In genomic region chr17:48847890-48848289, GRCm38 (mm10) we compare ENCODE assay signal across 15 mouse cellular contexts.
"Had no signal": no experiment of that assay in that cellular context is flagged by ENCODE, and none has a peak within 500 bp of the region (broad histone marks: within the 10 kb centered on the region; RNA-seq: fewer than 3 reads in every experiment).

No protein-coding gene starts in this region.

- H3K4me2 ChIP-seq: kidney, embryonic 15.5 days; liver, embryonic 13.5 days; lung, embryonic 15.5 days; neural tube, embryonic 12.5 days had no signal

- DNase-seq: kidney, adult 2 months; kidney, postnatal 14 days; liver, embryonic 13.5 days; liver, postnatal 0 days; lung, postnatal 14 days; thymus, adult 2 months; thymus, postnatal 25 days had no signal

- ATAC-seq: intestine, embryonic 16.5 days; liver, postnatal 0 days had no signal

- H3K4me3 ChIP-seq: kidney, embryonic 15.5 days; left cerebral cortex, adult 2 months; limb, embryonic 10.5 days; liver, embryonic 13.5 days; lung, embryonic 15.5 days; megakaryocyte, embryonic 14.5 days; neural tube, embryonic 12.5 days had no signal

- H3K9ac ChIP-seq: kidney, embryonic 15.5 days; liver, embryonic 13.5 days; liver, postnatal 0 days; lung, embryonic 15.5 days; neural tube, embryonic 12.5 days had no signal

- H3K9me3 ChIP-seq: kidney, embryonic 15.5 days; limb, embryonic 10.5 days; liver, embryonic 13.5 days; lung, embryonic 15.5 days; neural tube, embryonic 12.5 days had no signal

- H3K27me3 ChIP-seq: kidney, embryonic 15.5 days; liver, embryonic 13.5 days; lung, embryonic 15.5 days; megakaryocyte, embryonic 14.5 days; neural tube, embryonic 12.5 days had no signal

- H3K4me1 ChIP-seq: kidney, embryonic 15.5 days; limb, embryonic 10.5 days; liver, embryonic 13.5 days; lung, embryonic 15.5 days; megakaryocyte, embryonic 14.5 days; neural tube, embryonic 12.5 days had no signal

- H3K27ac ChIP-seq: kidney, embryonic 15.5 days; left cerebral cortex, adult 2 months; limb, embryonic 10.5 days; liver, embryonic 13.5 days; lung, embryonic 15.5 days; macrophage; neural tube, embryonic 12.5 days had no signal

- H3K36me3 ChIP-seq: kidney, embryonic 15.5 days; limb, embryonic 10.5 days; liver, embryonic 13.5 days; lung, embryonic 15.5 days; neural tube, embryonic 12.5 days had no signal
